Mouse (Mus musculus): ENCODE results near the gene Eif2ak2. TPM values are rescaled to one million over a fixed set of nuclear protein-coding genes. Genes with fewer than 3 reads are reported as not detected.

The Eif2ak2 gene
- total and polyA plus RNA-seq, 3 experiments = 14.1 to 18.1 TPM; not detected in 1

DNA sequence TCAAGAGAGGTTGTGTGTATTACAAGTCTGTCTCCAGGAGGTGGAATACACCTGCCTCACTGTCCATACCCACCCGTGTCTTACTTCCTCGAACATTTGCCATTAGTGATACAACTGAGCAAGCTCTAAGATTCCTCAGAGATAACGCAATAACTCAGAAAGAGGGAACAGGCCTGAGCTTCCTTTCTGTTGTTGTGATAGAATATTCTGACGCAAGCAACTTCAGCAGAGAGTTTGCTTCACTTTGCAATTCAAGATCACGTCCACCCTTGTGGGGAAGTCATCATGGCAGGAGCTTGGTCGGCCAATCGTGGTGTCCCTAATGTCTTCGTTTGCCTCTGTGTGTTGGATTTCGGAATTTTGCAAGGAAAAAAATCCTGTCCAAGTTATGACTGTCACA, 8.6 kb upstream of the Eif2ak2 start:
- H3K9ac ChIP-seq (ENCODE audit: control insufficient read depth, low read depth, low read length, poor library complexity, severe bottlenecking) = no peak overlapping the region
- DNase-seq (ENCODE audit: low read depth, low spot score) = no peak
- H3K9me3 ChIP-seq (replicated peaks; ENCODE audit: insufficient read depth, low read length) = no peaks in the 10 kb centered on the region
- H3K27me3 ChIP-seq (ENCODE audit: control insufficient read depth in 1 of 2, insufficient read depth in 2 of 2, low read length in 2 of 2) = no peaks in the 10 kb centered on the region
- no peaks in the 10 kb centered on the region for H3K36me3 ChIP-seq (ENCODE audit: control insufficient read depth in 1 of 2, insufficient read depth in 2 of 2, low read length in 2 of 2)
- no peak for TF ChIP-seq KAT2A (conservative IDR thresholded peaks at IDR 0.05; ENCODE audit: low read depth, low read length)
- no peak for TF ChIP-seq MYC (IDR thresholded peaks at IDR 0.05; ENCODE audit: low read depth, low read length)
- TF ChIP-seq MXI1 (IDR thresholded peaks at IDR 0.05; ENCODE audit: low read depth, low read length) = no peak
- no peak for TF ChIP-seq UBTF (IDR thresholded peaks at IDR 0.05; ENCODE audit: borderline replicate concordance, insufficient read depth, low read depth, low read length)
- TF ChIP-seq EP300 (IDR thresholded peaks at IDR 0.05; ENCODE audit: low read depth in 1 of 2, low read length in 2 of 2) = no peak
- no peak for TF ChIP-seq ETS1 (IDR thresholded peaks at IDR 0.05; ENCODE audit: low read depth, low read length)
- no peak for TF ChIP-seq JUND (IDR thresholded peaks at IDR 0.05; ENCODE audit: low read depth, low read length)
- no peak for TF ChIP-seq USF1 (IDR thresholded peaks at IDR 0.05; ENCODE audit: low read depth, low read length)
- TF ChIP-seq ELF1 (IDR thresholded peaks at IDR 0.05; ENCODE audit: low read depth, low read length) = no peak
- TF ChIP-seq TAL1 (IDR thresholded peaks at IDR 0.05; ENCODE audit: low read length) = no peak
- no peaks in the 10 kb centered on the region for H3K79me2 ChIP-seq (ENCODE audit: control insufficient read depth, insufficient read depth, low read length, poor library complexity)
- no peak overlapping the region for H3K4me3 ChIP-seq (ENCODE audit: control insufficient read depth in 1 of 2, insufficient read depth in 1 of 2, low read depth in 2 of 2, low read length in 2 of 2)
- no peaks in the 10 kb centered on the region for H3K4me1 ChIP-seq (ENCODE audit: control insufficient read depth in 1 of 2, insufficient read depth in 2 of 2, low read length in 2 of 2)
- H3K27ac ChIP-seq (ENCODE audit: control insufficient read depth, low read depth, low read length) = no peak overlapping the region

DNA sequence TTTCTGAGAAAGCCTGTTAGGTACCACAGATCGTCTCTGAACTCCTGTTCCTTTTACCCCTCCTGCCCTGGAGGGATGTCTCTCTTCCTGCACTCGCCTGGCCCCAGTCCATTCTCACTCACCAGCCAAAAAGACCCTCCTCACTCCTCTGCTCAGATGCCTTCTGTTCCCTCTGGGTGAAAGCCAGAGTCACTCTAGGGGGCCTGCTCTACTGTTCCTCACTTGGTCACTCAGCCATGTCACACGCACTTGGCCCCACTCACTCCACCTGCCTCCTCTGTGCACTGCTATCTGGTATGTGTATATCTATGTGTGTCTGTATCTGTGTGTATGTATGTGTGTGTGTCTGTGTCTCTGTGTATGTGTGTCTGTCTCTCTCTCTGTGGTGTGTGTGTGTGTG, 6.8 kb upstream of the Eif2ak2 start:
- Histone ChIP-seq H3K4me3 (ENCODE audit: control insufficient read depth in 1 of 2, insufficient read depth in 1 of 2, low read depth in 2 of 2, low read length in 2 of 2) (no peak overlapping the region), H3K9ac (ENCODE audit: control insufficient read depth, low read depth, low read length, poor library complexity, severe bottlenecking) (no peak overlapping the region), H3K27ac (ENCODE audit: control insufficient read depth, low read depth, low read length) (no peak overlapping the region), H3K4me1 (ENCODE audit: control insufficient read depth in 1 of 2, insufficient read depth in 2 of 2, low read length in 2 of 2) (no peaks in the 10 kb centered on the region), H3K9me3 (replicated peaks; ENCODE audit: insufficient read depth, low read length) (no peaks in the 10 kb centered on the region), H3K27me3 (ENCODE audit: control insufficient read depth in 1 of 2, insufficient read depth in 2 of 2, low read length in 2 of 2) (no peaks in the 10 kb centered on the region), H3K36me3 (ENCODE audit: control insufficient read depth in 1 of 2, insufficient read depth in 2 of 2, low read length in 2 of 2) (no peaks in the 10 kb centered on the region), H3K79me2 (ENCODE audit: control insufficient read depth, insufficient read depth, low read length, poor library complexity) (no peaks in the 10 kb centered on the region)
- TF ChIP-seq ZKSCAN1 (IDR thresholded peaks at IDR 0.05; ENCODE audit: low read depth, low read length) (no peak), USF2 (IDR thresholded peaks at IDR 0.05; ENCODE audit: borderline replicate concordance in 1 of 2, insufficient read depth in 1 of 2, low read depth in 1 of 2, low read length in 2 of 2) (no peak), NRF1 (IDR thresholded peaks at IDR 0.05; ENCODE audit: insufficient read depth, low read depth, low read length, poor library complexity, severe bottlenecking) (no peak), GABPA (IDR thresholded peaks at IDR 0.05; ENCODE audit: low read depth, low read length) (no peak), RAD21 (IDR thresholded peaks at IDR 0.05; ENCODE audit: low read depth, low read length) (no peak), UBTF (IDR thresholded peaks at IDR 0.05; ENCODE audit: borderline replicate concordance, insufficient read depth, low read depth, low read length) (no peak), ELF1 (IDR thresholded peaks at IDR 0.05; ENCODE audit: low read depth, low read length) (no peak), JUND (IDR thresholded peaks at IDR 0.05; ENCODE audit: low read depth, low read length) (no peak), RCOR1 (IDR thresholded peaks at IDR 0.05; ENCODE audit: low read depth, low read length) (no peak), POLR2A (IDR thresholded peaks at IDR 0.05; ENCODE audit: control insufficient read depth in 1 of 2, insufficient read depth in 1 of 2, low read depth in 1 of 2, low read length in 2 of 2, poor library complexity in 1 of 2) (no peak), TBP (IDR thresholded peaks at IDR 0.05; ENCODE audit: low read depth, low read length) (no peak), KAT2A (conservative IDR thresholded peaks at IDR 0.05; ENCODE audit: low read depth, low read length) (no peak), CTCF (IDR thresholded peaks at IDR 0.05 in 2 of 3, conservative IDR thresholded peaks at IDR 0.05 in 1 of 3; ENCODE audit: control insufficient read depth in 1 of 3, insufficient read depth in 1 of 3, low read depth in 2 of 3, low read length in 3 of 3, poor library complexity in 1 of 3, severe bottlenecking in 1 of 3) (no peak), SMC3 (IDR thresholded peaks at IDR 0.05; ENCODE audit: low read depth, low read length) (no peak), ZNF384 (IDR thresholded peaks at IDR 0.05; ENCODE audit: low read depth, low read length) (no peak), NELFE (IDR thresholded peaks at IDR 0.05; ENCODE audit: low read depth, low read length) (no peak)
- no peak for DNase-seq (ENCODE audit: low read depth, low spot score)

Data from MEL (cell line).